In the genomic region with DNA sequence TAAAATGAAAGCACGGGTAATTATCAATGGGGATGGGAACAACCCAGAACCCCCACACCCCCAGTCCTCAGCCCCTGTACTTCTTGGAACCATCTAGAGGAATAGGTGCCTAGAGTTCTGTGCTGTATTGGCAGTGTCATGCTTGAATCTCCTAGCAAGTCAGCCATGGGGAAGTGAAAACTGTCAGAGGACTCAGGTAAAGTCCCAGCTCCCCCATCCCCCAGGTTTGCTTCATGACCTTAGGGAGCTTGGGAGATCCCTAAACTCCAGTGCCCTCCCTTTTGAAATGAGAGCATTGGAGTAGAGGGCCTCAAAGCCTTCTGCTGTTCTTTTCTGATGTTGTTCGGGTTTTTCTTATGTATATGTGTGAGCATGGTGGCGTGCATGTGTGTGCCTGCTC, we compare ENCODE assay signal across 20 mouse cellular contexts.
A peak's percentile ranks its signal among the peaks of the same experiment; 100 is the strongest.
DNase-seq lines count a peak whose midpoint lies in the region; ATAC-seq and TF ChIP-seq lines count a peak whose summit lies in the region.
"Had no signal": no experiment of that assay in that cellular context is flagged by ENCODE, and none has a peak within 500 bp of the region (broad histone marks: within the 10 kb centered on the region; RNA-seq: fewer than 3 reads in every experiment).

No protein-coding gene starts in this region.

- peak overlapping the region; percentile 50; the same call in 1 of the 2 replicates for H3K27ac ChIP-seq in hindbrain, embryonic 10.5 days
- H3K27ac ChIP-seq in hindbrain, postnatal 0 days: no peak overlapping the region
- no peak overlapping the region for H3K27ac ChIP-seq in spleen, adult 2 months (ENCODE audit: insufficient read depth, low read length)
- 0 out of 2 replicates have a peak overlapping the region, but pooled peaks have one; percentile 16 for H3K27ac ChIP-seq in limb, embryonic 10.5 days
- H3K27ac ChIP-seq: heart, embryonic 10.5 days; limb, embryonic 12.5 days had no signal

- intact Hi-C loops in heart, postnatal 14 days (cut with DNase I): no loop called here

- H3K9me3 ChIP-seq in hindbrain, embryonic 10.5 days: no peaks in the 10 kb centered on the region
- H3K9me3 ChIP-seq in hindbrain, postnatal 0 days (ENCODE audit: low read length): no peaks in the 10 kb centered on the region
- no peaks in the 10 kb centered on the region for H3K9me3 ChIP-seq in limb, embryonic 10.5 days (replicated peaks)
- H3K9me3 ChIP-seq: heart, embryonic 10.5 days; limb, embryonic 12.5 days had no signal

- no peak for TF ChIP-seq POLR2A in spleen, adult 2 months (IDR thresholded peaks at IDR 0.05; ENCODE audit: low read depth, low read length)

- H3K27me3 ChIP-seq in hindbrain, embryonic 10.5 days (ENCODE audit: insufficient read depth, poor library complexity, severe bottlenecking): peaks cover 37% of the 10 kb centered on the region
- no peaks in the 10 kb centered on the region for H3K27me3 ChIP-seq in hindbrain, postnatal 0 days (ENCODE audit: insufficient read depth, low read length)
- no peaks in the 10 kb centered on the region for H3K27me3 ChIP-seq in spleen, adult 2 months (ENCODE audit: control insufficient read depth, insufficient read depth, low read length)
- peaks cover 59% of the 10 kb centered on the region for H3K27me3 ChIP-seq in limb, embryonic 10.5 days (ENCODE audit: low read depth, poor library complexity, severe bottlenecking)

- H3K4me1 ChIP-seq in hindbrain, embryonic 10.5 days (replicated peaks): peaks cover 17% of the 10 kb centered on the region
- no peaks in the 10 kb centered on the region for H3K4me1 ChIP-seq in hindbrain, postnatal 0 days (ENCODE audit: insufficient read depth, low read length)
- H3K4me1 ChIP-seq in spleen, adult 2 months (ENCODE audit: control insufficient read depth, insufficient read depth, insufficient read length): no peaks in the 10 kb centered on the region; the same call in 1 of the 2 replicates
- H3K4me1 ChIP-seq in limb, embryonic 10.5 days: peaks cover 18% of the 10 kb centered on the region

- 58% methylated on average over 3 of the region's 3 CpGs for WGBS in hindbrain, embryonic 10.5 days
- 55% methylated on average over 3 of the region's 3 CpGs for WGBS in hindbrain, postnatal 0 days
- WGBS in spleen, adult 2 months: 82% methylated on average over 3 of the region's 3 CpGs
- WGBS in limb, embryonic 10.5 days: 81% methylated on average over 3 of the region's 3 CpGs

- no peak for TF ChIP-seq CTCF in hindbrain, postnatal 0 days (IDR thresholded peaks at IDR 0.05; ENCODE audit: low read depth)
- no peak for TF ChIP-seq CTCF in spleen, adult 2 months (IDR thresholded peaks at IDR 0.05; ENCODE audit: extremely low read depth, insufficient read depth, insufficient read length, insufficient replicate concordance)

- no peak for DNase-seq in hindbrain, embryonic 10.5 days (ENCODE audit: low spot score)
- no peak for DNase-seq in hindbrain, postnatal 0 days (ENCODE audit: low spot score)
- peak; percentile 14 to 23 for DNase-seq in spleen, adult 2 months (ENCODE audit: low read depth in 1 of 2, low spot score in 2 of 2)
- no peak for DNase-seq in spleen, adult 12 weeks (ENCODE audit: low spot score)
- no peak for DNase-seq in limb, embryonic 10.5 days (ENCODE audit: low spot score)
- no peak for DNase-seq in right cerebral cortex, adult 2 months (ENCODE audit: low spot score in 2 of 2)
- no peak for DNase-seq in heart, postnatal 14 days
- DNase-seq: adrenal gland, adult 8-10 months; cerebellum, adult 11-12 months; cerebellum, postnatal 10 days; kidney, postnatal 10 days; liver, postnatal 0 days; lung, postnatal 10 days had no signal

- H3K9ac ChIP-seq in hindbrain, postnatal 0 days (replicated peaks; ENCODE audit: low read length): no peak overlapping the region
- H3K9ac ChIP-seq: limb, embryonic 12.5 days; liver, postnatal 0 days had no signal

- no peak for ATAC-seq in hindbrain, postnatal 0 days
- ATAC-seq: activated CD4-positive, CD25-positive, alpha-beta regulatory T cell, adult 4 months; forebrain, embryonic 14.5 days; intestine, postnatal 0 days; liver, postnatal 0 days had no signal

- no peaks in the 10 kb centered on the region for H3K36me3 ChIP-seq in hindbrain, embryonic 10.5 days
- H3K36me3 ChIP-seq in hindbrain, postnatal 0 days (ENCODE audit: insufficient read depth, low read length): no peaks in the 10 kb centered on the region
- no peaks in the 10 kb centered on the region for H3K36me3 ChIP-seq in spleen, adult 2 months (ENCODE audit: control insufficient read depth, insufficient read depth, low read length)
- no peaks in the 10 kb centered on the region for H3K36me3 ChIP-seq in limb, embryonic 10.5 days
- H3K36me3 ChIP-seq: heart, embryonic 10.5 days; limb, embryonic 12.5 days had no signal

- no peak overlapping the region for H3K4me2 ChIP-seq in hindbrain, postnatal 0 days (ENCODE audit: low read depth, low read length)
- H3K4me2 ChIP-seq: limb, embryonic 12.5 days; liver, embryonic 11.5 days; midbrain, embryonic 11.5 days had no signal

- no peak overlapping the region for H3K4me3 ChIP-seq in hindbrain, embryonic 10.5 days
- H3K4me3 ChIP-seq in hindbrain, postnatal 0 days (ENCODE audit: low read length): no peak overlapping the region
- H3K4me3 ChIP-seq in spleen, adult 2 months (ENCODE audit: extremely low read depth, insufficient read depth, insufficient read length): no peak overlapping the region
- no peak overlapping the region for H3K4me3 ChIP-seq in limb, embryonic 10.5 days
- H3K4me3 ChIP-seq: heart, embryonic 10.5 days; limb, embryonic 12.5 days had no signal

Comparison
In these comparisons a context has a peak if more than half of its experiments do, and no peak if none do; other contexts are left out.
1. DNase-seq: peak in spleen, adult 2 months (2 of 2); none in hindbrain, embryonic 10.5 days (single experiment), hindbrain, postnatal 0 days (single experiment), spleen, adult 12 weeks (single experiment), limb, embryonic 10.5 days (single experiment), right cerebral cortex, adult 2 months (0 of 2) and heart, postnatal 14 days (0 of 2).
2. H3K27ac ChIP-seq: peak in hindbrain, embryonic 10.5 days (single experiment) and limb, embryonic 10.5 days (single experiment); none in hindbrain, postnatal 0 days (single experiment) and spleen, adult 2 months (single experiment).